Mouse (Mus musculus) MEL (cell line): ENCODE data around the gene Prr3.

Experiments used
- CTCF ChIP-seq, 3 experiments: IDR thresholded peaks in 2 of 3; conservative IDR thresholded peaks in 1 of 3; 2 replicates each; pipeline ENCODE4 v1.5.1; 2011 to 2012; ENCODE audit warnings: low read length in 3 of 3, low read depth in 2 of 3, mild to moderate bottlenecking in 2 of 3, improper control_type of control experiment in 1 of 3, inconsistent platforms in 1 of 3, mixed read lengths in 1 of 3, moderate library complexity in 1 of 3; ENCODE audit not compliant: control insufficient read depth in 1 of 3, insufficient read depth in 1 of 3, poor library complexity in 1 of 3, severe bottlenecking in 1 of 3
- EP300 ChIP-seq, 2 experiments: IDR thresholded peaks; 2 replicates each; pipeline ENCODE4 v1.6.1; 2011; ENCODE audit warnings: improper control_type of control experiment in 2 of 2, low read length in 2 of 2, low read depth in 1 of 2, mild to moderate bottlenecking in 1 of 2
- NELFE ChIP-seq: IDR thresholded peaks from 2 replicates; pipeline ENCODE4 v1.6.1; 2011; ENCODE audit warnings: low read depth, low read length, improper control_type of control experiment
- POLR2A ChIP-seq, 2 experiments: IDR thresholded peaks; 2 replicates each; pipeline ENCODE4 v1.6.1; 2011 to 2012; ENCODE audit warnings: low read length in 2 of 2, mild to moderate bottlenecking in 2 of 2, control low read depth in 1 of 2, improper control_type of control experiment in 1 of 2, low read depth in 1 of 2, moderate library complexity in 1 of 2; ENCODE audit not compliant: control insufficient read depth in 1 of 2, insufficient read depth in 1 of 2, poor library complexity in 1 of 2
- RAD21 ChIP-seq: IDR thresholded peaks from 2 replicates; pipeline ENCODE4 v1.6.1; 2011; ENCODE audit warnings: mild to moderate bottlenecking, low read depth, low read length, improper control_type of control experiment
- SIN3A ChIP-seq: IDR thresholded peaks from 2 replicates; pipeline ENCODE4 v1.6.1; 2012; ENCODE audit warnings: low read length, improper control_type of control experiment, inconsistent platforms
- TAL1 ChIP-seq: IDR thresholded peaks from 2 replicates; pipeline ENCODE4 v1.6.1; 2012; ENCODE audit warnings: mild to moderate bottlenecking, inconsistent platforms, low read length, moderate library complexity, mixed read lengths
- TCF12 ChIP-seq: IDR thresholded peaks from 2 replicates; pipeline ENCODE4 v1.6.1; 2014; ENCODE audit warnings: low read depth, mild to moderate bottlenecking, inconsistent platforms, low read length, improper control_type of control experiment, moderate library complexity
- UBTF ChIP-seq: IDR thresholded peaks from 2 replicates; pipeline ENCODE4 v1.6.1; 2012; ENCODE audit warnings: low read depth, mild to moderate bottlenecking, inconsistent platforms, low read length, improper control_type of control experiment, moderate library complexity, borderline replicate concordance; ENCODE audit not compliant: insufficient read depth
- USF2 ChIP-seq, 2 experiments: IDR thresholded peaks; 2 replicates each; pipeline ENCODE4 v1.6.1; 2011 to 2012; ENCODE audit warnings: improper control_type of control experiment in 2 of 2, low read length in 2 of 2, borderline replicate concordance in 1 of 2, inconsistent platforms in 1 of 2, low read depth in 1 of 2, mild to moderate bottlenecking in 1 of 2; ENCODE audit not compliant: insufficient read depth in 1 of 2
- ZKSCAN1 ChIP-seq: IDR thresholded peaks from 2 replicates; pipeline ENCODE4 v1.6.1; 2012; ENCODE audit warnings: low read depth, mild to moderate bottlenecking, inconsistent platforms, low read length, improper control_type of control experiment, moderate library complexity

- TF ChIP-seq CTCF (IDR thresholded peaks at IDR 0.05 in 2 of 3, conservative IDR thresholded peaks at IDR 0.05 in 1 of 3; ENCODE audit: control insufficient read depth in 1 of 3, insufficient read depth in 1 of 3, low read depth in 2 of 3, low read length in 3 of 3, poor library complexity in 1 of 3, severe bottlenecking in 1 of 3) (no peak), SIN3A (no peak), EP300 (IDR thresholded peaks at IDR 0.05; ENCODE audit: low read depth in 1 of 2, low read length in 2 of 2) (no peak), POLR2A (IDR thresholded peaks at IDR 0.05; ENCODE audit: control insufficient read depth in 1 of 2, insufficient read depth in 1 of 2, low read depth in 1 of 2, low read length in 2 of 2, poor library complexity in 1 of 2) (no peak), TCF12 (no peak), ZKSCAN1 (no peak), RAD21 (no peak), USF2 (IDR thresholded peaks at IDR 0.05; ENCODE audit: borderline replicate concordance in 1 of 2, insufficient read depth in 1 of 2, low read depth in 1 of 2, low read length in 2 of 2) (no peak), UBTF (no peak), NELFE (no peak), TAL1 (no peak)
Measured at GRCm38 (mm10) chr17:35954665-35955064, 25.4 kb downstream of the Prr3 start.
